Mouse (Mus musculus): ENCODE results near the gene Negr1.

The Negr1 gene

DNA sequence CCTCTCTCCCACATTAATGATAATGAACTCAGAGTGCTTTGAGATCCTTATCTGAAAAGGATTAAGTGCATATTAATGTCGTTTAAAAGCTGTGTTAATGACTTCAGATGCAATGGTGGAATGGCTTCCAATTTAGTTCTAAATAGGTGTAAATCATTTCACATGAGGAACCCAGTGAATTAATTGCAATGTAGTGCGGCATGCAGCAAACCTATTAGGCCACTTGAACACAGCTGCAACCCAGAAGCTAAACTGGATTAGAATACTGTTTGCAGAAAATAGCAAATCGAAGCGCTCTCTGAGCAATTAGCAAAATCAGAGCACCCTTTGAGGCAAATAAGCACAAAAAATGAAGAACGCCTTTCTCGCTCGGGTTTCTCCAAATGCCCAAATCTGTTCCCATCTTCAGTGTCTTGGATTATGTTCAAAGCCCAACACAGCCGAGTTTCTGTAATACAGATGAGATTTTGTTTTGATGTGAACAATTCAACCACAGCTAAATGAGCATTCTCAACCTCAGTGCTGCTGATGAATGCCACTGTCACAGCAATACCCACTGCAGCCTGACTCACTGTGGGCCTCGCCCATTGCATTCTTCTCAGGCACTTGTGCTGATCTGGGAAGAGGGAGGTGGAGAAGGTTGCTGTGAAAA lies 342.5 kb downstream of the Negr1 start:
- DNase-seq (ENCODE audit: low read depth) = no peak

DNA sequence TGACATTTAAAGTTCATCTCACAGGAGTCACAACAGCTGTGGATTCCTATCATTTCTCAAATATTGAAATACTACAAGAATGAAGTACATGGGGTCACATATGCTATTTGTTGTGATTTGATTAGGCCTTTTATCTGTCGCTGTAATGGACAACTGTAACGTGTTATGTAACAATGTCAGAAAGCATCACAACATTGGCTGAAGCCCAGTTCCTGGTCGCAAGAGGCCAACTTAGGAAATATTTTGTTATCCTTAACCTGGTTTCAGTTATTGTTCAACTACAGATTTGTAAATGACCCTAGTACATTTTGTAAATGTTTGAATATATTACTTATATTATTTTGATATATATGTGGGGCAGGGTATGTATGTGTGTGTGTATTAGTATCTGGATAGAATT lies 351.2 kb downstream of the Negr1 start:
- DNase-seq (ENCODE audit: low read depth) = no peak

DNA sequence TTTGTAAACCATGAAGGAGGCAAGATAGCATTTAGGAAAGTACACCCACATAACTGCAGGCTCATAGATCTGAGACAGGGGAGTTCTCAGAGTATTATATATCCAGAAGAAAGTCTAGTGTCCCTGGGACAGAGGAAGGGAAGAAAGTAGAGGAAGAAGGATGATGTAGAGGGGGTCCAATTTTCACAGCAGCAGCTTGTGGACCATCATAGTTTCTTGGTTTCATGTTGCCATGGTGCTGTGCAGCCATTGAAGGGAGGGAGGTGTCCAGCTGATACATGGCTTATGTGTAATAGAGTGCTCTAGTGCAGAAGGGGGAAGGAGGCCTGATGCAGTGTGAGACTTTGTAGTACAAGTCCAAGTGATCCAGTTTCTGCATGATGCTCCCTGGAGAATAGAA lies 359.8 kb downstream of the Negr1 start:
- no peak for DNase-seq (ENCODE audit: low read depth)

GRCm38 (mm10) chr3:156923159-156923558 lies 361.6 kb downstream of the Negr1 start:
- no peak for DNase-seq (ENCODE audit: low read depth)

DNA sequence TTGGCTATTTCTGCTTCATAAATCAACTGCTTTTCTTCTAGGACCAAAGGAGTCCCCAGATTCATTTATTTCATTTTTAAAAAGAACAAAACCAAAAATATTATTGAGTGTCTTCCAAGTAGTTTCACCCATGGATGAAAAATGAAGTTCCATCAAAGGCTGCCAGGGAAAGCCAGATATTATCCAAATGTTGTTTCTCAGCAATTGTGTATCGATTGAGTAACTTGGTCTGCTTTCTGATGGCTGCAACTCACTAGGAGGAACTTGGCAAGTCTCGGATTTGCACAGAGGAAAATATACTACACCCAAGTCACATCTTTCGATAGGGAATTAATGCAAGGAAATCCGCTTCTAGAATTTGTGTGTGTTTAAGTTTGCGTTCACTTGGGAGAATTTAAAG lies 363.5 kb downstream of the Negr1 start:
- no peak for DNase-seq (ENCODE audit: low read depth)

DNA sequence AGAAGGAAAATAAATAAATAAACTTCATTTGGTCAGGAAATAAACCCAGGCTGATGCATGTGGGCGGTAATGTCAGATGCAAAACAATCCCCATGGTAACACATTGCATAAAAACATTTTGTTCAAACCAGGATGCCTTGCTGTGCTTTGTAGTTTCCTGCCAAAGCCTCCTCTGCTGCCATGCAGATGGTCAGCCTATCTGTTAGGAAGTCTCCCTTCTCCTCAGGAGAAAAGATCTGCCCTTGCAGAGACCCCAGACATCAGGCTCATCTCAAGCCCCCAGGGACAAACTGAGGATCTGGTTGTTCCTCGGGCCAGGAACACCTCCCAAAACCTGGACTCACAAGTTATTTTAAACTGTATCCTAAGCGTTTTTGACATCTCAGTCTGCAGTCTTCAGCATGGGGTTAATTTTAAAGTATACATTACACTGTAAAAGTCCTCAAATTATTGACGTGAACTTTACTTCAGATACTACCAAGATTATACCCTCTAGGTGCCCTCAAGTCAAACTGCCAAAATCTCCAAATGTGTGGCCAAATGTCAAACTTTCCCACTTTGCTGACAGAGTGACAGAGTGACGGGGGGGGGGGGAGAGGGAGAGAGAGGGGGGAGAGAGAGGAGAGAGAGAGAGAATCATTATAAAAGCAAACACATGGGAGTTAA lies 366.9 kb downstream of the Negr1 start:
- DNase-seq (ENCODE audit: low read depth) = no peak

GRCm38 (mm10) chr3:156929062-156929397 lies 367.4 kb downstream of the Negr1 start:
- no peak for DNase-seq (ENCODE audit: low read depth)

- DNase-seq (ENCODE audit: low read depth) = no peak
These were observed 368.3 kb downstream of the Negr1 start for GRCm38 (mm10) chr3:156929677-156930440.

DNA sequence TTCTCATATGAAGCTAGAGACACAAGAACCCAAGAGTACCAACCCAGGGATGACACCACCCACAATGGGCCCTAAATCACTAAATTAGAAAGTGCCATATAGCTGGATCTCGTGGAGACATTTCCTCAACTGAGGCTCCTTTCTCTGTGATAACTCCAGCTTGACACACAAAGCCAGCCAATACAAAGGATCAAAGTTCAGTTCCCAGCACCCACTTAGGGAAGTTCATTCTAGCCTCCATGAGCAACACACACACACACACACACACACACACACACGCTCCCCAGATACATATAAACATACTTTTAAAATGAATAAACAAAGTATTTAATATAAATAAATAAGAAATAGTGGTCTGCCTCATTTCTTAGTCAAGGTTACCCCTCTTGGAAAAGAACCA lies 369.4 kb downstream of the Negr1 start:
- DNase-seq (ENCODE audit: low read depth) = no peak

GRCm38 (mm10) chr3:156931540-156931939 lies 369.9 kb downstream of the Negr1 start:
- DNase-seq (ENCODE audit: low read depth) = no peak

DNA sequence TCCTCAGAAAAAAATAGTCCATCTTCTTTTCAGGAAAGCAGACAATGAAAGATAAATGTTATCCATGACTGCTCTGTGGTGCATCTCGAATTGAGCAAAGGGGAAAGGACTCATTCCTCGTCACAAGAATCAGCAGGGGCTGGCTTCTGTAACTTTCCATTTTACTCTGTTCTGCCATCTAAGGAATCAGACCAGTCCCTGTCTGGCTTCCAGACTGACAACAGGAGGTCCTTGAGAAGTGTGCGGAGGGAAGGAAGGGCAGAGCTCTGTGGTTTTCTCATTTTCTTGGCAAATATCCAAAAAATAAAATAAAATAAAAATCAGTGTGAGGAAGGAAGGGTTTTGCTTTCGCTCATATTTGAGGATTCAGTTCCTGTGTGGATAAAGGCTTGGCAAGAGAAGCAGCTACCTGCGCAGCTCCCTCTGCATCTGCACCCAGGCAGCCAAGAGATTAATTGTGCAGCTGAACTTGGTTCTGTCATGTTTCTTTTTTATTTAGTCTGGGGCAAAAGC lies 373.2 kb downstream of the Negr1 start:
- no peak for DNase-seq (ENCODE audit: low read depth)

DNA sequence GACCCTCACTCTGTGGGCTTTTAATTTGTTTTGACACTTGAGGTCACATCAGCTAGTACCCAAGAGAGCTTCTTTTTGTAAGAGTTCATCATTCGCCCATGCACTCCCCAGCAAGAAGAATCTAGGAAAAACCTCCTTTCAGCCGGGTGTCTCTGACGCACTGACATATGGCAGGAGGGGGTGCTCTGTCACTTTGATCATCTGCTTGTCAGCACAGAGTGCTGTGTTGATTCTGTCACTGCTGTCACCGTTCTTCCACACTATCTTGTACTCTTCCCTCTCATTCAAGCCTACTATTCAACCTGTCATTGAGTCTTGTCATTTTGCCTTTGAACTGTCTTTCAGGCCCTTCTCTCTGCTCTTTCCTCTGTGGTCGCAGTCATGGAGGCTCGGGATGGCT lies 385.8 kb downstream of the Negr1 start:
- no peak for DNase-seq (ENCODE audit: low read depth)

GRCm38 (mm10) chr3:156952970-156953369 lies 391.4 kb downstream of the Negr1 start:
- no peak for DNase-seq (ENCODE audit: low read depth)

GRCm38 (mm10) chr3:156955094-156955493 lies 393.5 kb downstream of the Negr1 start:
- no peak for DNase-seq (ENCODE audit: low read depth)

DNA sequence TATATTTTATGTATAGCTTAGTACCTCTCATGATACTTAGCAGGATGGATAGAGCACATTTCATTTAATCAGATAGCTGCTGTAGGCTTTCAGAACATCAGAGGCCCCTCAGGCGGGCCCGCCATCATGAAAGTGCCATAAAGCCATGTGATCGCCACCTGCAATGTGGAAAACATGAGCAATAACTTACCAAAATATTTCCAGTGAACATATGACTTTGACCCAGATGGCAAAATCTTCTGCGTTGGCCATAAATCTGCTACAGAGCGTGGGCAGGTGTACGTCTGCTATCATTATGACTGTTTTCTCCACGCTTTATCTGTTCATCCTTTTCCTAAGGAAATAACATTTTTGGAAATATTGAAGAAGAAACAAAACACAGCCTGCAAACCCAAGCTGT lies 397.0 kb downstream of the Negr1 start:
- DNase-seq (ENCODE audit: low read depth) = no peak

DNA sequence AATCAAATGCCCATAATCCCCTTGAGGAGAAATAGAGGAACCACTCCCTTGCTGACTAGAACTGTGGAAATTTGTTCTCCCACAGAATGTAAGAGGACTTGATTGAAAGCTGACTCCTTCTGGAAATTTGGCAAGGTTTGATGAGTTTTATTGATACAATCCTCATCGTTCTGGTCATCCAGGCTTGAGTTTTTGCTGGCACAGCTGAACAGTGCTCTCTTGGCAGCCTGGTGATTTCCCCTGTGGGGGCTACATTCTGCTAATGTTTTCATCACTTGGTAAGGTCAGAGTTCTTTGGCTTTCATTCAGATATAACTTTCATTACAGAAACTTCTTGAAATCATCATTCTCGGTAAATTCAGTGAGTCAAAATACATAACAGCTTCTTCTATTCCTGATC lies 407.2 kb downstream of the Negr1 start:
- DNase-seq (ENCODE audit: low read depth) = no peak

DNA sequence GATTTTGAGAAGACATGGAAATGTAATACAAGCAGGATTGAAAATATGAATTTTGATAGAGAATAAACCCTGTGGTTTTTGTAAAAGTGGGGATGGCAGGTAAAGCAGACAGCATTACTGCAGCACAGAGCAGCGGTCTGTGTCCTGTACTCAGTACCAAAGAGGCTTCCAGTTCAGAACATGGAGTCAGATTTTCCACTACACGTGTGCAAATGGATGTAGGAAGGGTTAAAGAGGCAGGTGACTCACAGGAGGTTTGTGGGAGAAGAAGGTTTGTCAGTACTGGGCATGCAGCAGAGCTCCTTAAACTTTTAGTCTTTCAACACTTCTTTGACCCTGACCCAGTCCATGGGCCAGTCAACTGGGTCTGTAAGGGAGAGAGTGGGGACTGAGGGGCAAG lies 409.5 kb downstream of the Negr1 start:
- no peak for DNase-seq (ENCODE audit: low read depth)

- DNase-seq (ENCODE audit: low read depth) = no peak
These were observed 415.2 kb downstream of the Negr1 start for GRCm38 (mm10) chr3:156976816-156977215.

GRCm38 (mm10) chr3:156980042-156980716 lies 418.6 kb downstream of the Negr1 start:
- no peak for DNase-seq (ENCODE audit: low read depth)

- DNase-seq (ENCODE audit: low read depth) = no peak
These were observed 420.5 kb downstream of the Negr1 start for GRCm38 (mm10) chr3:156982102-156982501.

DNA sequence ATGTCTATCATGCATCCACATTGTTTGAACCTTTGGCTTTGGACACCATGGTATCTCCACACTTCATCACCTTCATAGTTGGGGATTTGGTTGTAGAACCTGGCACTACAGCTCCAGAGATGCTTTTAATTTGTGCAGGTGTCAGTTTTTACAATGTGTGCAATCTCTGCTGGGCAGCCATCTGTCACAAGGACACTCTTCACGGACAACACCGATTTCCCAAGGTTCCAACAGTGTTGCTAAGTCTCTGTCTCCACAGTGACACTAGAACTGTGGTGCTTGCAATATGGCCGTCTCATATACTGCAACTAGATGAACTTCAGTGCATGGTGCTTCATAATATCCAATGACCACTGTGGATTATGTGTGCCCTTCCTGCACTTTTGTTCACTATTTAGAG lies 425.5 kb downstream of the Negr1 start:
- DNase-seq (ENCODE audit: low read depth) = no peak

- no peak for DNase-seq (ENCODE audit: low read depth)
These were observed 430.6 kb downstream of the Negr1 start for GRCm38 (mm10) chr3:156992171-156992570.

- DNase-seq (ENCODE audit: low read depth) = no peak
These were observed 431.2 kb downstream of the Negr1 start for GRCm38 (mm10) chr3:156992811-156993210.

All from c-Kit-positive CD71-negative TER-119-negative erythroid progenitor cells, embryonic 14.5 days (primary cell).